Mouse (Mus musculus): Measurements from ENCODE around the gene Hs3st1. TPM values are rescaled to one million over a fixed set of nuclear protein-coding genes. Genes with fewer than 3 reads are reported as not detected.

The Hs3st1 gene
- polyA plus RNA-seq, 1 experiment from 2014 or later: 0.71 TPM

DNA sequence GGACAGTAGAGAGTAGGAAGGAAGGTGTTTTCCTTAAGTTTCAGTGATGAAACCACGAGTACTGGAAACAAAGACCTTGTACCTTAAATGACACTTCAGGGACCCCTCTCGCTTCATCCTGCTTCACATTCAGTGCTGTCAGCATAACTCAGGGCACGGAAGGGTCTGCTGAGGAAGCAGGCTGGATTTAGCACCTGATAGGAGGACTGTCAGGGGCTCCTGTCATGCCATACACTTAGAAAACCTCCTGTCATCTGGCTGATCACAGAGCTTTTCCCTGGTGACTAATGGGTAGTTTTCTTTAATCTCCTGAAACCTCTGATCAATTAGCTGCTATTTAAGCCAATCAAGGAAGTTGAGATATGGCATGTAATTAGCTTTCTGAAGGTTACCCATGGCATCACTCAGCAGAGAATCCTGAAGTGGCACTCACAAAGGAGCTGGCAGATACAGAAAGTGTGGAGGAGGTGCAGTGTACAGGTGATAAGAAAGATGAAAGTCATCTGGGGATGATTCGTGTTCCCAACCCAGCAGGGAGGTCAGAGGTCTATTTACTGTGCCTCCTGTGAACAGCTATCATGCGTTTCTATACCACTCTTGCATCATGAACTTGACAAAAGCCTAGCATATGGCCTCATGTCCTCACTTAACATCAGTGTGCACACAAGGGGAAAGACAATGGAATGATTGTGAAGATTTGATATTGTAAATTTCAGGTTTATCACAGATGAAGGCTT, 22.1 kb downstream of the Hs3st1 start:
- no peak for ATAC-seq (ENCODE audit: insufficient read depth)
- no peaks in the 10 kb centered on the region for H3K27me3 ChIP-seq
- WGBS (ENCODE audit: insufficient replicate concordance): 23% methylated on average over 5 of the region's 5 CpGs
- no peaks in the 10 kb centered on the region for H3K4me1 ChIP-seq (replicated peaks)
- H3K27ac ChIP-seq (replicated peaks): no peak overlapping the region
- no peaks in the 10 kb centered on the region for H3K9me3 ChIP-seq (replicated peaks)
- H3K36me3 ChIP-seq (replicated peaks): no peaks in the 10 kb centered on the region
- no peak overlapping the region for H3K4me3 ChIP-seq (replicated peaks)
- no peak overlapping the region for H3K4me2 ChIP-seq
- no peak overlapping the region for H3K9ac ChIP-seq

DNA sequence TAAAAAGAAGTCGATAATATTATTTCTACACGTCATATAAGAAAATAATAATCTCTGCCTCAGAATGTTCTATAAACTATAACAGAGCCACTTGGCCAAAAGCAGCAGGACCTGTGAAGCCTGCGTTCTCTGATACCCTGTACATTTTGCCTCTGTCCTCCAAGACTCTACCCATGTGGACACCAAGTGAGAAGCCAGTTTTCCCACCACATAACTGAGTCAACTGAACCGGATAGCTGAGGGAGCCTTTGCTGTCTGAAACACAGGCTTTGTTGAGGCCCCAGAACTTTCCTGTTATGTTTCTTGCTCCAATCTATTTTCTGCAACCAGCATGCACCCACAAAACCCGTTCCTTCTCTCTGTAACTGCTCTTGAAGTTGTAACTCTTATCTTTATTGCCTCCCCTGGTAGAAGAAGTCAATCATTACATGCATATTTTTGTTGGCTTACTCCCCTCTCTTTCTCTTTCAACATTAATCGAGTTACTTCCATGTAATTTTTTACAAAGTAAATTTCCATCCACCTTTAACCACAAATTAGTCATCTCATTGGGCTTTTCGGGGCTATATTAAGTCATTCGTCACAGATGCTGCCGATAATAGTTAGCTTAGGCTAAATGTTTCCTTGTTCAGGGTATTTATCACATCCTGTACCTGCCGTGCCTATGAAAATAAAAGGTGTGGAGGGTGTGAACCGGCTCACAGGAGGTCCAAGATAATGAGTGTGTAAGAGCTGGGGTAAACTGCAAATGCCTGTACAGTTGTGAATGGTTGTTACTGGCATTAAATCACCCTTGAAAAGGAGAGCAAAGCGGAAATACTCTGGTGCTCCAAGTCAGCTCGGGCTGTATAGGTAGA, 39.4 kb downstream of the Hs3st1 start:
- no peak overlapping the region for H3K9ac ChIP-seq
- no peak overlapping the region for H3K27ac ChIP-seq (replicated peaks)
- H3K4me2 ChIP-seq: no peak overlapping the region
- ATAC-seq (ENCODE audit: insufficient read depth): no peak
- WGBS (ENCODE audit: insufficient replicate concordance): 54% methylated on average over 13 of the region's 13 CpGs
- H3K9me3 ChIP-seq (replicated peaks): no peaks in the 10 kb centered on the region
- H3K36me3 ChIP-seq (replicated peaks): no peaks in the 10 kb centered on the region
- no peaks in the 10 kb centered on the region for H3K27me3 ChIP-seq
- H3K4me1 ChIP-seq (replicated peaks): no peaks in the 10 kb centered on the region
- no peak overlapping the region for H3K4me3 ChIP-seq (replicated peaks)

DNA sequence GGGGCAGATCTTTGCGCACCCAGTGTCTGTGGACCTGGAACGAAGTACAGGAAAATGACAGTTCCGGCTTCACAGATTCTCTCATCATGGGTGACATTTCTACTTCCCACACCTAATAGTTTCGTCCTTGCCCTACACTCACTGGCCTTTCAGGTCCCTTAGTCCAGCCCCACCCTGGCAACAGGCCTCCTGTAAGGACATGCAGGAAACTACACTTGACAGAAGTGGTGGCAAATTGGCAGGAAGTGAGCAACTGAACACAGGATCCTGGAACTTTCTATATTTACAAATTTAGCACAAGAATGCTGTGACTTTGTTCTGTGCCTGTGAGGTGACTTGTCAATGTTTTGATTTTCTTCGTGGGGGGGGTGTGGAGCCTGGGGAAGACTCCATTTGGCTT, 40.1 kb downstream of the Hs3st1 start:
- Histone ChIP-seq H3K36me3 (replicated peaks) (no peaks in the 10 kb centered on the region), H3K4me2 (no peak overlapping the region), H3K27ac (replicated peaks) (no peak overlapping the region), H3K4me1 (replicated peaks) (no peaks in the 10 kb centered on the region), H3K9ac (no peak overlapping the region), H3K4me3 (replicated peaks) (no peak overlapping the region), H3K27me3 (no peaks in the 10 kb centered on the region), H3K9me3 (replicated peaks) (no peaks in the 10 kb centered on the region)
- 57% methylated on average over 5 of the region's 5 CpGs for WGBS (ENCODE audit: insufficient replicate concordance)
- ATAC-seq (ENCODE audit: insufficient read depth): no peak

DNA sequence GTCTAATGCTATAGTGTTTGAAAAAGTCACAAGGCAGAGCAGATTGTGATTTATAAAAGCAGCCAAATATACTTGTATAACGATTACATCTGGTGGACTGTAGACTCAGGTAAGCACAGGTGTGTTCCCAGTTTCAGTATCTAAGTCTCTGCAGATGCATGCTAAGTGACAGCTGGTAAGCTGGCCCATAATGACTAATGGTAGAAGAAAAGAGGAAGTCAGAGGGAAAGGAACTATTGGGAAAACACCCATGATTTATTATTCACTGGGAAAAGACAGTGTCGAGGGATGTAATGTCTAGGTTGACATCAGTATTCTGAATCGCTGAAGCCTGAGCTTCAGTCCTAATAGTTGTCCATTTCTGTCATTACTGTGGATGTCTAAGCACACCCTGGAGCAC, 49.7 kb downstream of the Hs3st1 start:
- Histone ChIP-seq H3K9me3 (replicated peaks) (no peaks in the 10 kb centered on the region), H3K36me3 (replicated peaks) (no peaks in the 10 kb centered on the region), H3K9ac (no peak overlapping the region), H3K4me3 (replicated peaks) (no peak overlapping the region), H3K4me1 (replicated peaks) (no peaks in the 10 kb centered on the region), H3K27ac (replicated peaks) (no peak overlapping the region), H3K4me2 (no peak overlapping the region), H3K27me3 (no peaks in the 10 kb centered on the region)
- WGBS (ENCODE audit: insufficient replicate concordance): 35% methylated on average over 3 of the region's 3 CpGs
- ATAC-seq (ENCODE audit: insufficient read depth): no peak

DNA sequence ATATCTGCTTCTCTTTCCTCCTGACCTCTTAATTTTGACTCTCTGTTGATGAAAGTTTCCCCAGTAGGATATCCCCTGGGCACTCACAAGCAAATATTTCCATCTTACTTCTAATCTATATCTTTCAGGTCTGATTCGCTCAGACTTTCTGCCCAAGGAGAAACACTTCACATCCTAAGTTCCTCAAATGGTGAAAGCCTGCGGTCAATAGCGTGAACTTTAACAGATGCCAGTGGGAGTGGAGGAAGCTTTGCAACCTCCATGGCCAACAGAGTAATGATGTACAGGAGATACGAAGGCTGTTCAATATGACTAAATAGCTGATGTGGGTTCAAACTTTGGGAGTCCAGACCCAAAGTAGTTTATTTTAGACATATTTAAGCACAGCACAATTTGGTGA, 94.4 kb downstream of the Hs3st1 start:
- H3K9me3 ChIP-seq (replicated peaks): no peaks in the 10 kb centered on the region
- no peak overlapping the region for H3K4me3 ChIP-seq (replicated peaks)
- no peaks in the 10 kb centered on the region for H3K4me1 ChIP-seq (replicated peaks)
- H3K4me2 ChIP-seq: no peak overlapping the region
- ATAC-seq (ENCODE audit: insufficient read depth): no peak
- no peak overlapping the region for H3K27ac ChIP-seq (replicated peaks)
- H3K27me3 ChIP-seq: no peaks in the 10 kb centered on the region
- no peak overlapping the region for H3K9ac ChIP-seq
- no peaks in the 10 kb centered on the region for H3K36me3 ChIP-seq (replicated peaks)
- 61% methylated on average over 4 of the region's 4 CpGs for WGBS (ENCODE audit: insufficient replicate concordance)

DNA sequence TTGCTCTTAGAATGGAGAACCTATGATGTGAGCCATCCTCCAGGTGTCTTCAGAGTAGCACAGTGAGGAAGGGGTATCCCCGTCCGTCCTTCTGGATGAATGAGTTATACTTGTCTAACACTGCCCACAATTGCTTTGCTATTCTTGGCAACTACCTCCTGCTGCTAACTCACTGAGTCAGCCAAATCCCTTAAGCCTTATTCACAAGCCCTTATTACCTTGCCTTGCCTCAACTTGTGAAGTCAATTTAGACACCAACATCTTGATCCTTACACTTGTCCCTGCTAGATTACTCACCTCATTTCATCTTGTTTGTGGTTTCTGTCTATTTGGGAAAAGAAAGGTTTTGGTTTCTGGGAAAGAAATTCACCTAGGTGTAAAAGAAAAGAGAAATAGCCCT, 95.9 kb downstream of the Hs3st1 start:
- Histone ChIP-seq H3K4me3 (replicated peaks) (no peak overlapping the region), H3K4me2 (no peak overlapping the region), H3K9ac (no peak overlapping the region), H3K27ac (replicated peaks) (no peak overlapping the region), H3K4me1 (replicated peaks) (no peaks in the 10 kb centered on the region), H3K36me3 (replicated peaks) (no peaks in the 10 kb centered on the region), H3K9me3 (replicated peaks) (no peaks in the 10 kb centered on the region), H3K27me3 (no peaks in the 10 kb centered on the region)
- WGBS (ENCODE audit: insufficient replicate concordance): 49% methylated on average over 2 of the region's 2 CpGs
- no peak for ATAC-seq (ENCODE audit: insufficient read depth)

DNA sequence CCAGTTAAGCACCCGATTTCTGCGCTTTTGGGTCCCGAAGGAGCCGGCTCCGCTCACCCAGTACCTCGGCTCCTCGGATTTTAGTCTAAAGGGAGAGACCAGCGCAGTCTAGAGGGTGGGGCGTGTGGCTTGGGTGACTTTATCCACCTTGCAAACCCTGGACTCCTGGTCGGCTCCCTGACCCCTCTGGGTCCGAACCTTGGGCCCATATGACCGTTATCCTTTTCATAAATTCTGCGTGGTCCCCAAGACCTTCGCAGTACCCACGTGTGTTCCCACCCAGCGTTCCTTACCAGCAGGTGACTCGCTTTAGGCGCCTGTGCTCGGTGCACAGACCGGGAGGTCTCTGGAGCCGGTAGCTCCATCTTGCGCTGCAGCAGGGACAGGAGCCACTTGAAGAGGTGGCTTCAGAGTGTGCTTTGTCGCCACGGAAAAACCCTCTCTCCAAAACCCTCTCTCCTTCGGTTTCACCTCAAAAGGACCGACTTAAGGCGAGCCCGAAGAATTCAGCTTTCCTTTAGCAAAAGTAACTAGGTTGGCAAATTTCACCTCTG, 110.4 kb downstream of the Hs3st1 start:
- Histone ChIP-seq H3K9me3 (replicated peaks) (no peaks in the 10 kb centered on the region), H3K27ac (replicated peaks) (no peak overlapping the region), H3K4me1 (replicated peaks) (0 out of 2 replicates have a peak, but pooled peaks cover 3% of the 10 kb centered on the region), H3K4me2 (peak overlapping the region; percentile 68), H3K36me3 (replicated peaks) (no peaks in the 10 kb centered on the region), H3K4me3 (replicated peaks) (peak overlapping the region; percentile 45), H3K27me3 (peaks cover 41% of the 10 kb centered on the region), H3K9ac (no peak overlapping the region)
- 2% methylated on average over 28 of the region's 28 CpGs for WGBS (ENCODE audit: insufficient replicate concordance)
- no peak for ATAC-seq (ENCODE audit: insufficient read depth)

DNA sequence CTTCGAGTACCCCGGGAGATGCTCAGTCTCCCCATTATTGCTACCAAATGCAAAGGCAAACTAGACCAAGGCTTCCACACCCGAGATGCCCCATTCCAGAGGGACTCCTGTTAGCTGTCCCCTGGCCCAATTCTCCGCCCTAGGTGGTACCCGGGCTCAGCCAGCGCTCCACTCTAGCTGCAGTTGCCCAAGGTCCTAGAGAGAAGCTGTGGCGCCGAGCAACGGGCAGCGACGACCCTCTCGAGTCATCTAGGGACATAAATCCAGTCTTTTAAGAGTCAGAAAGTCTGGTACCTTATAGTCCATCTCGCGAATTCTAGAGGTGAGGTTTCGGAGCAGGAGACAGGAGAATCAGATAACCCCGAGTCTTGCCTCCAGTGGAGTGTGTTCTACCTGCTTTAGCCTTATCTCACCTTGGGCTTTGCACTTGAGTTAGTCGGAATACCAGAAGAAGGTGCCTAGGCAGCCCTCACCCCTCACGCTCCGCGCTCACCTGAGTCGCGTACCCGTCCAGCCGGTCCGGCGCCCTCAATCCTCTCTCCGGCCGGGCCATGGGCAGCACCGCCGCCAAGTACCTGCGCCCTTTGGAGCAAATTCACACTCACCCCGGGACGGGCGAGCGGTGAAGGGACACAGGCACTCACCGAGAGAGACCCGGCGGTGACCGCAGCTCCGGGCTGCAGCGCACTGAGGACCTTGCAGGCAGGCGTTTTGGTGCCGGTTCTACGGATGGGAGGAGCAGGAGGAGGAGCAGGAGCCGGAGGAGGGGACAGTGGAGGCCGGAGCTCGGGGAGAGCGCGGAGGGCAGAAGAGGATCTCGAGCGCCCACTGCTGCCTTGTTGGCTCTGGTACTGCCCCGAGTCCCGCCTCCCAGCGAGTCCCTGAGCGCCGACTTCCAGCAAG, 111.1 kb downstream of the Hs3st1 start:
- H3K36me3 ChIP-seq (replicated peaks): no peaks in the 10 kb centered on the region
- peaks cover 41% of the 10 kb centered on the region for H3K27me3 ChIP-seq
- H3K4me2 ChIP-seq: peak overlapping the region; percentile 68
- no peak overlapping the region for H3K27ac ChIP-seq (replicated peaks)
- H3K4me3 ChIP-seq (replicated peaks): peak overlapping the region; percentile 45
- no peaks in the 10 kb centered on the region for H3K9me3 ChIP-seq (replicated peaks)
- H3K9ac ChIP-seq: no peak overlapping the region
- H3K4me1 ChIP-seq (replicated peaks): 0 out of 2 replicates have a peak, but pooled peaks cover 3% of the 10 kb centered on the region
- ATAC-seq (ENCODE audit: insufficient read depth): peak; percentile 74
- WGBS (ENCODE audit: insufficient replicate concordance): under 1% methylated on average over 56 of the region's 56 CpGs

DNA sequence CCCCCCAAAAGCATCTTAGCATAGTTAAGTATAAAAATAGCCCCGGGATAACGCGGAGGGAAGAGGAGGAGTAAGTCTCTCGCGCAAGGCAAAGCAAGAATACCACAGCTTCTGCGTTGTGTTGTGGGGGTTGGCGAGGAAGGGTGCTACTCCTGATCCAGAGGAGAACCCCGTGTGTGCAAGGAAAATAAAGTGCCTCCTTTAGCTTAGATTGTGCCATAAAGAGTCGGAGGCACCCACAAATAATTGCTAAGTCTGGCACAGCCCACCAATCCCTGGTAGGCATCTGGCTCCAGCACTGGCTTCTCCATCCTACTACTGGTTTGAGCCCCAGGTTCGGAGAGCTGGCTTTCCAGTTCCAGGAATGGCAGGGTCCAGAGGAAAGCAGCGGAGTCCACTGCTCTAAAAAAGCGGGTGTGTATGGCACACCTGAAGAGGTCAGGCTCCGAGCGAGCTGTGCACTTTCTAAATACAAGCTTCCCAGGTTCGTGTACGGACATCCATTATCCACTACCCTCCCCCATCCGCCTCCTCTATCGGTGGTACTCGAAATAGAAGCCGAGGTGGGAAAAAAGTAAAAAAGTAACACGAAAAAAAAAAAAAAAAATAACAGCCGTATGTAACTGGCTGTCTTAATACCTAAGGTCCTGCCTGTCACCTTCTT, 111.9 kb downstream of the Hs3st1 start:
- no peak for ATAC-seq (ENCODE audit: insufficient read depth)
- WGBS (ENCODE audit: insufficient replicate concordance): 3% methylated on average over 22 of the region's 22 CpGs
- H3K9me3 ChIP-seq (replicated peaks): no peaks in the 10 kb centered on the region
- H3K27me3 ChIP-seq: peaks cover 41% of the 10 kb centered on the region
- 0 out of 2 replicates have a peak, but pooled peaks cover 3% of the 10 kb centered on the region for H3K4me1 ChIP-seq (replicated peaks)
- H3K36me3 ChIP-seq (replicated peaks): no peaks in the 10 kb centered on the region
- H3K4me2 ChIP-seq: peak overlapping the region; percentile 68
- H3K27ac ChIP-seq (replicated peaks): no peak overlapping the region
- H3K9ac ChIP-seq: no peak overlapping the region
- H3K4me3 ChIP-seq (replicated peaks): no peak overlapping the region

DNA sequence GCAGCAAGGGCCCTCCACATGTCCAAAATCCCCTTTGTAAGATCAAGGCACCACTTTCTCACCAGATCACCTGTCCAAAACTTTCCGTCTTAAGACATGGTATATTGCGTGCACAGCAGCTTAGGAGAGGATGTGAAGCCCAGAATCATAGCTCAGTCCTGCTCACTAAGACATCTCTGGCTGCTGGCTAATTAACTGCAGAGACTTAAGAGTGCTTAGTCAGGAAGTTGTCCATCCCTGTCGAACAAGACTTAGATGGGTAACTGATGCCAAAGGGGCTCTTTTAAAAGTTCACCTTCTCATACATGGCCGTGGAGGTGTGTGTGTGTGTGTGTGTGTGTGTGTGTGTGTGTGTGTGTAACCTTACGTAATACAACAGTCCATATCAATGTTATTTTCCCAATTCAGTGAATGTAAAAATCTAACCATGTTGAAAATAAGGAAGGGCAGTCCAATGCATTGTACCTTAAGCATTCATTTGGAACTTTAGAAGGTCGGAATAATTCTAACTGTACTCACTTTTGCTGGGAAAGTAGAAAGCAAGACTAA, 113.0 kb downstream of the Hs3st1 start:
- Histone ChIP-seq H3K4me2 (no peak overlapping the region), H3K27me3 (peaks cover 41% of the 10 kb centered on the region), H3K36me3 (replicated peaks) (no peaks in the 10 kb centered on the region), H3K9ac (no peak overlapping the region), H3K4me3 (replicated peaks) (no peak overlapping the region), H3K4me1 (replicated peaks) (0 out of 2 replicates have a peak, but pooled peaks cover 3% of the 10 kb centered on the region), H3K9me3 (replicated peaks) (no peaks in the 10 kb centered on the region), H3K27ac (replicated peaks) (no peak overlapping the region)
- WGBS (ENCODE audit: insufficient replicate concordance): 51% methylated on average over 6 of the region's 6 CpGs
- ATAC-seq (ENCODE audit: insufficient read depth): no peak

Data from liver, embryonic 15.5 days (tissue).